25 mouse cellular contexts compared by ENCODE assay signal in the genomic region with DNA sequence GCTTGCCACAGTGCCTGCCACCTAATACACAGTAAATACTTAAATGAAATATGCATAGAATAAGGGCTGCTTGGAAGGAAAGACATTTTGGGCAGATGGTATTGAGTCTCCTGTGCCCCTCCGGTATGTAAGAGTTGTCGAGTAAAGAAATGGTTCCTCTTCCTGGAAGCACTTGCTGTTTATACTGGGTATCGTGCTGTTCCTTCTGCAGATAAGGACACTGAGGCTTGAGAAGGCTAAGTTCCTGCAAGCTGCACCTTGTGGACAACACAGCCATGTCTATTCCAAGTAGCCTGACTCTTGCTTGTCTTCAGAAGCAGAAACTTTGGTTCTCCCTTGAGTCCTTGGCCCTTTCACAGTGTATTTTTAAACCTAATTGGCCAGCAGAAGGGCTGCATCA.
DNase-seq lines count a peak whose midpoint lies in the region; ATAC-seq and TF ChIP-seq lines count a peak whose summit lies in the region.
"Had no signal": no experiment of that assay in that cellular context is flagged by ENCODE, and none has a peak within 500 bp of the region (broad histone marks: within the 10 kb centered on the region; RNA-seq: fewer than 3 reads in every experiment).

No protein-coding gene starts in this region.

- no peak overlapping the region for H3K4me3 ChIP-seq in liver, embryonic 11.5 days (ENCODE audit: low read depth, low read length)
- no peak overlapping the region for H3K4me3 ChIP-seq in liver, postnatal 0 days (ENCODE audit: low read depth, low read length)
- no peak overlapping the region for H3K4me3 ChIP-seq in liver, embryonic 14.5 days (ENCODE audit: insufficient read depth in 1 of 2, low read depth in 2 of 2, low read length in 2 of 2)
- no peak overlapping the region for H3K4me3 ChIP-seq in midbrain, embryonic 11.5 days (ENCODE audit: low read depth, low read length)
- H3K4me3 ChIP-seq: forebrain, embryonic 10.5 days; forebrain, embryonic 13.5 days; heart, adult 2 months; hindbrain, embryonic 12.5 days; hindbrain, embryonic 15.5 days had no signal

- no peak overlapping the region for H3K4me2 ChIP-seq in liver, embryonic 11.5 days
- H3K4me2 ChIP-seq in liver, postnatal 0 days (ENCODE audit: low read depth, low read length), result no peak overlapping the region
- no peak overlapping the region for H3K4me2 ChIP-seq in liver, embryonic 14.5 days (ENCODE audit: low read depth)
- no peak overlapping the region for H3K4me2 ChIP-seq in midbrain, embryonic 11.5 days
- H3K4me2 ChIP-seq: forebrain, embryonic 13.5 days; heart, embryonic 11.5 days; hindbrain, embryonic 12.5 days; hindbrain, embryonic 15.5 days had no signal

- no peaks in the 10 kb centered on the region for H3K36me3 ChIP-seq in liver, embryonic 11.5 days (ENCODE audit: control insufficient read depth, insufficient read depth, low read length)
- H3K36me3 ChIP-seq in liver, postnatal 0 days (replicated peaks; ENCODE audit: insufficient read depth, low read length), result no peaks in the 10 kb centered on the region
- no peaks in the 10 kb centered on the region for H3K36me3 ChIP-seq in liver, embryonic 14.5 days (replicated peaks; ENCODE audit: control insufficient read depth, insufficient read depth, low read depth)
- no peaks in the 10 kb centered on the region for H3K36me3 ChIP-seq in midbrain, embryonic 11.5 days (ENCODE audit: control insufficient read depth, insufficient read depth, low read length)
- H3K36me3 ChIP-seq: forebrain, embryonic 10.5 days; hindbrain, embryonic 12.5 days; hindbrain, embryonic 15.5 days had no signal

- WGBS in liver, embryonic 11.5 days, result 49% methylated on average over 3 of the region's 3 CpGs
- WGBS in liver, postnatal 0 days (ENCODE audit: insufficient replicate concordance), result 49% methylated on average over 3 of the region's 3 CpGs
- WGBS in liver, embryonic 14.5 days (ENCODE audit: insufficient replicate concordance), result 20% methylated on average over 3 of the region's 3 CpGs
- 90% methylated on average over 3 of the region's 3 CpGs for WGBS in midbrain, embryonic 11.5 days

- no peak for DNase-seq in liver, embryonic 11.5 days (ENCODE audit: low spot score)
- DNase-seq in liver, postnatal 0 days, result no peak
- peak; percentile 20 for DNase-seq in c-Kit-positive CD71-positive TER-119-positive erythroid progenitor cells, embryonic 14.5 days (ENCODE audit: low spot score)
- peak in 1 of 3 experiments; percentile 4 for DNase-seq in liver, embryonic 14.5 days (ENCODE audit: low read depth in 3 of 3, low spot score in 3 of 3)
- no peak for DNase-seq in midbrain, embryonic 11.5 days (ENCODE audit: low spot score, missing footprints)
- no peak for DNase-seq in adrenal gland, postnatal 36 days
- no peak for DNase-seq in cerebellum, postnatal 4 days (ENCODE audit: low spot score in 2 of 2)
- DNase-seq: adrenal gland, postnatal 10 days; B cell, adult 2 months; cerebellum, adult 18-20 months; cerebellum, adult 9-10 months; cerebellum, postnatal 14 days; embryo, embryonic 11 days; gastrocnemius, postnatal 10 days; gastrocnemius, postnatal 36 days; heart, adult 2 months had no signal

- ATAC-seq in liver, embryonic 11.5 days (replicated peaks; ENCODE audit: low FRiP score), result peak; percentile 75
- no peak for ATAC-seq in liver, postnatal 0 days
- ATAC-seq in liver, embryonic 14.5 days (ENCODE audit: insufficient read depth), result peak; percentile 61; the same call in 1 of the 2 replicates
- ATAC-seq in midbrain, embryonic 11.5 days (ENCODE audit: low FRiP score), result no peak
- ATAC-seq: activated CD4-positive, CD25-positive, alpha-beta regulatory T cell, adult 4 months; forebrain, embryonic 13.5 days; forebrain, embryonic 16.5 days had no signal

- H3K4me1 ChIP-seq in liver, embryonic 11.5 days (replicated peaks; ENCODE audit: control insufficient read depth, insufficient read depth, low read length), result peaks cover 3% of the 10 kb centered on the region; the same call in 1 of the 2 replicates
- no peaks in the 10 kb centered on the region for H3K4me1 ChIP-seq in liver, postnatal 0 days (ENCODE audit: insufficient read depth)
- peaks cover 0 to 6% of the 10 kb centered on the region in 2 experiments; a peak in 3 of 4 replicates for H3K4me1 ChIP-seq in liver, embryonic 14.5 days (replicated peaks; ENCODE audit: control insufficient read depth in 2 of 2, insufficient read depth in 2 of 2, low read length in 1 of 2)
- no peaks in the 10 kb centered on the region; the same call in 1 of the 2 replicates for H3K4me1 ChIP-seq in midbrain, embryonic 11.5 days (ENCODE audit: control insufficient read depth, insufficient read depth, low read length)
- H3K4me1 ChIP-seq: hindbrain, embryonic 12.5 days; hindbrain, embryonic 15.5 days had no signal

- no peak for TF ChIP-seq CTCF in liver, postnatal 0 days (IDR thresholded peaks at IDR 0.05; ENCODE audit: low read depth)
- TF ChIP-seq CTCF in liver, embryonic 14.5 days (IDR thresholded peaks at IDR 0.05; ENCODE audit: low read depth), result no peak

- no peaks in the 10 kb centered on the region for H3K9me3 ChIP-seq in liver, embryonic 11.5 days (ENCODE audit: control insufficient read depth, low read length)
- no peaks in the 10 kb centered on the region for H3K9me3 ChIP-seq in liver, postnatal 0 days (ENCODE audit: low read length)
- H3K9me3 ChIP-seq in liver, embryonic 14.5 days (ENCODE audit: control insufficient read depth, low read length), result no peaks in the 10 kb centered on the region
- H3K9me3 ChIP-seq in midbrain, embryonic 11.5 days (ENCODE audit: control insufficient read depth, low read length), result no peaks in the 10 kb centered on the region
- H3K9me3 ChIP-seq: forebrain, embryonic 10.5 days; forebrain, embryonic 13.5 days; G1E; hindbrain, embryonic 12.5 days; hindbrain, embryonic 15.5 days had no signal

- no peak for TF ChIP-seq EP300 in liver, postnatal 0 days (IDR thresholded peaks at IDR 0.05; ENCODE audit: low read depth)
- no peak for TF ChIP-seq EP300 in liver, embryonic 14.5 days (IDR thresholded peaks at IDR 0.05; ENCODE audit: low read depth)

- no peaks in the 10 kb centered on the region for H3K27me3 ChIP-seq in liver, embryonic 11.5 days (replicated peaks; ENCODE audit: control insufficient read depth, insufficient read depth, low read length)
- no peaks in the 10 kb centered on the region for H3K27me3 ChIP-seq in liver, postnatal 0 days (ENCODE audit: insufficient read depth, low read length)
- H3K27me3 ChIP-seq in liver, embryonic 14.5 days (ENCODE audit: control insufficient read depth, insufficient read depth, low read length), result no peaks in the 10 kb centered on the region
- H3K27me3 ChIP-seq in midbrain, embryonic 11.5 days (ENCODE audit: control insufficient read depth, insufficient read depth, low read length), result no peaks in the 10 kb centered on the region
- H3K27me3 ChIP-seq: CH12.LX; forebrain, embryonic 13.5 days; hindbrain, embryonic 12.5 days; hindbrain, embryonic 15.5 days had no signal

- H3K9ac ChIP-seq in liver, embryonic 11.5 days (ENCODE audit: low read depth, low read length), result no peak overlapping the region
- no peak overlapping the region for H3K9ac ChIP-seq in liver, postnatal 0 days (replicated peaks)
- H3K9ac ChIP-seq in liver, embryonic 14.5 days (replicated peaks), result no peak overlapping the region
- H3K9ac ChIP-seq in midbrain, embryonic 11.5 days (ENCODE audit: low read length), result no peak overlapping the region
- H3K9ac ChIP-seq: forebrain, embryonic 13.5 days; hindbrain, embryonic 12.5 days; hindbrain, embryonic 15.5 days had no signal

- H3K27ac ChIP-seq in liver, embryonic 11.5 days (ENCODE audit: low read depth, low read length), result no peak overlapping the region; the same call in 1 of the 2 replicates
- no peak overlapping the region for H3K27ac ChIP-seq in liver, postnatal 0 days (ENCODE audit: low read depth)
- no peak overlapping the region for H3K27ac ChIP-seq in liver, embryonic 14.5 days
- H3K27ac ChIP-seq in midbrain, embryonic 11.5 days (ENCODE audit: low read depth, low read length), result no peak overlapping the region
- H3K27ac ChIP-seq: forebrain, embryonic 10.5 days; forebrain, embryonic 13.5 days; heart, adult 2 months; hindbrain, embryonic 12.5 days; hindbrain, embryonic 15.5 days had no signal

Comparison
In these comparisons a context has a peak if more than half of its experiments do, and no peak if none do; other contexts are left out.
1. ATAC-seq: peak in liver, embryonic 11.5 days (single experiment) and liver, embryonic 14.5 days (single experiment); none in liver, postnatal 0 days (single experiment) and midbrain, embryonic 11.5 days (single experiment).